Mouse (Mus musculus): Measurements from ENCODE around the gene Ankdd1a.

Gene Ankdd1a

GRCm38 (mm10) chr9:65545635-65546412 is 25.8 kb upstream of the Ankdd1a start:
- 60% methylated on average over 10 of the region's 10 CpGs for WGBS

- 74% methylated on average over 7 of the region's 7 CpGs for WGBS
Measured at GRCm38 (mm10) chr9:65542111-65542524, 22.1 kb upstream of the Ankdd1a start.

GRCm38 (mm10) chr9:65541126-65542068 is 21.4 kb upstream of the Ankdd1a start:
- 62% methylated on average over 13 of the region's 13 CpGs for WGBS

- 80% methylated on average over 9 of the region's 9 CpGs for WGBS
Measured at GRCm38 (mm10) chr9:65539697-65540096, 19.7 kb upstream of the Ankdd1a start.

- WGBS, result 90% methylated on average over 8 of the region's 8 CpGs
Measured at GRCm38 (mm10) chr9:65537901-65538630, 18.1 kb upstream of the Ankdd1a start.

GRCm38 (mm10) chr9:65536491-65536890 is 16.5 kb upstream of the Ankdd1a start:
- WGBS, result 88% methylated on average over 4 of the region's 4 CpGs

- 83% methylated on average over 10 of the region's 11 CpGs for WGBS
Measured at GRCm38 (mm10) chr9:65535789-65536469, 15.9 kb upstream of the Ankdd1a start.

- WGBS, result 76% methylated on average over 3 of the region's 3 CpGs
Measured at GRCm38 (mm10) chr9:65535191-65535722, 15.3 kb upstream of the Ankdd1a start.

- WGBS, result 86% methylated on average over 3 of the region's 3 CpGs
Measured at GRCm38 (mm10) chr9:65534111-65534510, 14.1 kb upstream of the Ankdd1a start.

GRCm38 (mm10) chr9:65532986-65533385 is 13.0 kb upstream of the Ankdd1a start:
- 88% methylated on average over 8 of the region's 8 CpGs for WGBS

GRCm38 (mm10) chr9:65531283-65531682 is 11.3 kb upstream of the Ankdd1a start:
- 95% methylated on average over 5 of the region's 5 CpGs for WGBS

- WGBS, result 83% methylated on average over 8 of the region's 8 CpGs
Measured at GRCm38 (mm10) chr9:65529659-65530058, 9.7 kb upstream of the Ankdd1a start.

- WGBS, result 79% methylated on average over 6 of the region's 6 CpGs
Measured at GRCm38 (mm10) chr9:65528417-65529038, 8.5 kb upstream of the Ankdd1a start.

- 79% methylated on average over 10 of the region's 10 CpGs for WGBS
Measured at GRCm38 (mm10) chr9:65525445-65526195, 5.6 kb upstream of the Ankdd1a start.

GRCm38 (mm10) chr9:65523611-65524364 is 3.8 kb upstream of the Ankdd1a start:
- 23% methylated on average over 14 of the region's 14 CpGs for WGBS

GRCm38 (mm10) chr9:65520505-65520876 is 498 bp upstream of the Ankdd1a start:
- WGBS, result 13% methylated on average over 11 of the region's 11 CpGs

GRCm38 (mm10) chr9:65514851-65515261 is 5.1 kb downstream of the Ankdd1a start:
- 61% methylated on average over 3 of the region's 3 CpGs for WGBS

GRCm38 (mm10) chr9:65514431-65514830 is 5.6 kb downstream of the Ankdd1a start:
- 85% methylated on average over 8 of the region's 8 CpGs for WGBS

GRCm38 (mm10) chr9:65512520-65512919 is 7.5 kb downstream of the Ankdd1a start:
- WGBS, result 93% methylated on average over 3 of the region's 3 CpGs

Data from cerebral cortex, adult 2 months (tissue).